In genomic region chr7:138248176-138248575, GRCm38 (mm10) we compare ENCODE assay signal across 11 mouse cellular contexts.
DNase-seq lines count a peak whose midpoint lies in the region; ATAC-seq and TF ChIP-seq lines count a peak whose summit lies in the region.
"Had no signal": no experiment of that assay in that cellular context is flagged by ENCODE, and none has a peak within 500 bp of the region (broad histone marks: within the 10 kb centered on the region; RNA-seq: fewer than 3 reads in every experiment).

No protein-coding gene starts in this region.

- H3K27me3 ChIP-seq in hindbrain, postnatal 0 days (ENCODE audit: insufficient read depth, low read length): no peaks in the 10 kb centered on the region
- no peaks in the 10 kb centered on the region for H3K27me3 ChIP-seq in hindbrain, embryonic 10.5 days (ENCODE audit: insufficient read depth, poor library complexity, severe bottlenecking)
- H3K27me3 ChIP-seq in stomach, postnatal 0 days (ENCODE audit: control insufficient read depth, insufficient read depth, low read length): no peaks in the 10 kb centered on the region
- no peaks in the 10 kb centered on the region for H3K27me3 ChIP-seq in thymus, adult 2 months (ENCODE audit: control insufficient read depth, insufficient read depth, low read length)
- H3K27me3 ChIP-seq: limb, embryonic 13.5 days; megakaryocyte, embryonic 14.5 days had no signal

- no peak overlapping the region for H3K9ac ChIP-seq in hindbrain, postnatal 0 days (replicated peaks; ENCODE audit: low read length)
- H3K9ac ChIP-seq in stomach, postnatal 0 days (ENCODE audit: low read length): no peak overlapping the region
- H3K9ac ChIP-seq: limb, embryonic 13.5 days had no signal

- TF ChIP-seq EP300 in stomach, postnatal 0 days (optimal IDR thresholded peaks at IDR 0.05): no peak

- 68% methylated on average over 3 of the region's 3 CpGs for WGBS in hindbrain, postnatal 0 days
- WGBS in hindbrain, embryonic 10.5 days: 80% methylated on average over 3 of the region's 3 CpGs
- WGBS in stomach, postnatal 0 days: 75% methylated on average over 3 of the region's 3 CpGs
- WGBS in thymus, adult 2 months: 71% methylated on average over 3 of the region's 3 CpGs

- TF ChIP-seq POLR2A in thymus, adult 2 months (IDR thresholded peaks at IDR 0.05; ENCODE audit: control insufficient read depth, extremely low read depth, insufficient read depth, low read length, poor library complexity): no peak

- H3K36me3 ChIP-seq in hindbrain, postnatal 0 days (ENCODE audit: insufficient read depth, low read length): no peaks in the 10 kb centered on the region
- H3K36me3 ChIP-seq in hindbrain, embryonic 10.5 days: no peaks in the 10 kb centered on the region
- no peaks in the 10 kb centered on the region for H3K36me3 ChIP-seq in stomach, postnatal 0 days (ENCODE audit: control insufficient read depth, insufficient read depth, low read length)
- no peaks in the 10 kb centered on the region for H3K36me3 ChIP-seq in thymus, adult 2 months (ENCODE audit: control insufficient read depth, insufficient read depth, low read length)
- H3K36me3 ChIP-seq: limb, embryonic 13.5 days had no signal

- peak; percentile 71 for TF ChIP-seq CTCF in hindbrain, postnatal 0 days (IDR thresholded peaks at IDR 0.05; ENCODE audit: low read depth)
- TF ChIP-seq CTCF in stomach, postnatal 0 days (IDR thresholded peaks at IDR 0.05; ENCODE audit: low read depth): peak; percentile 62
- TF ChIP-seq CTCF in thymus, adult 2 months (IDR thresholded peaks at IDR 0.05; ENCODE audit: borderline replicate concordance, control insufficient read depth, extremely low read depth, insufficient read depth, low read length, poor library complexity): no peak

- no peak overlapping the region for H3K4me3 ChIP-seq in hindbrain, postnatal 0 days (ENCODE audit: low read length)
- no peak overlapping the region for H3K4me3 ChIP-seq in hindbrain, embryonic 10.5 days
- no peak overlapping the region for H3K4me3 ChIP-seq in stomach, postnatal 0 days (ENCODE audit: low read depth, low read length)
- no peak overlapping the region for H3K4me3 ChIP-seq in thymus, adult 2 months (ENCODE audit: control insufficient read depth, insufficient read depth, low read length)
- H3K4me3 ChIP-seq: limb, embryonic 13.5 days; megakaryocyte, embryonic 14.5 days had no signal

- no peak overlapping the region for H3K4me2 ChIP-seq in hindbrain, postnatal 0 days (ENCODE audit: low read depth, low read length)
- no peak overlapping the region for H3K4me2 ChIP-seq in stomach, postnatal 0 days (replicated peaks; ENCODE audit: low read depth)
- H3K4me2 ChIP-seq: limb, embryonic 13.5 days had no signal

- H3K9me3 ChIP-seq in hindbrain, postnatal 0 days (ENCODE audit: low read length): no peaks in the 10 kb centered on the region
- 0 out of 2 replicates have a peak, but pooled peaks cover 3% of the 10 kb centered on the region for H3K9me3 ChIP-seq in hindbrain, embryonic 10.5 days
- no peaks in the 10 kb centered on the region for H3K9me3 ChIP-seq in stomach, postnatal 0 days (ENCODE audit: control insufficient read depth, low read length)

- no peak for ATAC-seq in hindbrain, postnatal 0 days
- no peak for ATAC-seq in stomach, postnatal 0 days (ENCODE audit: low FRiP score, low TSS enrichment)

- no peaks in the 10 kb centered on the region for H3K4me1 ChIP-seq in hindbrain, postnatal 0 days (ENCODE audit: insufficient read depth, low read length)
- peaks cover 9% of the 10 kb centered on the region; the same call in 1 of the 2 replicates for H3K4me1 ChIP-seq in hindbrain, embryonic 10.5 days (replicated peaks)
- no peaks in the 10 kb centered on the region for H3K4me1 ChIP-seq in stomach, postnatal 0 days (replicated peaks; ENCODE audit: control insufficient read depth, insufficient read depth)
- H3K4me1 ChIP-seq in thymus, adult 2 months (replicated peaks; ENCODE audit: control insufficient read depth, insufficient read depth, low read length): no peaks in the 10 kb centered on the region
- H3K4me1 ChIP-seq: megakaryocyte, embryonic 14.5 days had no signal

- H3K27ac ChIP-seq in hindbrain, postnatal 0 days: no peak overlapping the region
- H3K27ac ChIP-seq in hindbrain, embryonic 10.5 days: no peak overlapping the region
- H3K27ac ChIP-seq in stomach, postnatal 0 days (replicated peaks): no peak overlapping the region
- no peak overlapping the region for H3K27ac ChIP-seq in thymus, adult 2 months (ENCODE audit: control insufficient read depth, insufficient read depth, low read length)
- H3K27ac ChIP-seq: limb, embryonic 13.5 days had no signal

- peak; percentile 8 for DNase-seq in adrenal gland, postnatal 14 days
- no peak for DNase-seq in adrenal gland, adult 2 months
- DNase-seq in hindbrain, postnatal 0 days (ENCODE audit: low spot score): peak; percentile 62
- no peak for DNase-seq in hindbrain, embryonic 10.5 days (ENCODE audit: low spot score)
- peak; percentile 43 to 45 for DNase-seq in right cerebral cortex, adult 2 months (ENCODE audit: low spot score in 2 of 2)
- no peak for DNase-seq in right cerebral cortex, postnatal 4 days
- no peak for DNase-seq in stomach, postnatal 0 days (ENCODE audit: low spot score)
- DNase-seq in thymus, adult 2 months: no peak
- DNase-seq: kidney, adult 9 months had no signal

Comparison
In these comparisons a context has a peak if more than half of its experiments do, and no peak if none do; other contexts are left out.
1. DNase-seq: peak in adrenal gland, postnatal 14 days (single experiment), hindbrain, postnatal 0 days (single experiment) and right cerebral cortex, adult 2 months (2 of 2); none in adrenal gland, adult 2 months (single experiment), hindbrain, embryonic 10.5 days (single experiment), right cerebral cortex, postnatal 4 days (single experiment), stomach, postnatal 0 days (single experiment) and thymus, adult 2 months (single experiment).